Mouse (Mus musculus): ENCODE measurements around the gene Slc19a1. TPM values are rescaled to one million over a fixed set of nuclear protein-coding genes. Genes with fewer than 3 reads are reported as not detected.

The Slc19a1 gene
- polyA plus RNA-seq, 2 experiments: 13.6 to 19.3 TPM

DNA sequence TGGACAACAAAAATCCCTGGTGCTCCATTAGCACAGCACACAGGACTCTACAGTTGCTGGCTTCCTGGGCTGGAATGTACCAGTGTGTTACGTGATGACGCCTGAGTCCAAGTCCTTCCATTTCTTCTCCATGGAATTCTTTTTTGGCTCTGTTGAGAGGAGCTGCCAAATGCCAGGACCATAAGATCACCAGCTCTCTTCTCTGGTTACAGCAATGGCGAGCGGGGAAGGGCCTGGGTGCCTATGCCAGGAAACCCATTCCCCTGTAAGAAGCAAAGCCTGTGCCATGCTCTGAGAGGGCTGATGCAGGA is 65.8 kb downstream of the Slc19a1 start:
- H3K9ac ChIP-seq (replicated peaks): no peak overlapping the region
- DNase-seq (ENCODE audit: low read depth in 3 of 3, low spot score in 3 of 3) (no peak), ATAC-seq (ENCODE audit: insufficient read depth) (no peak)
- no peak overlapping the region for H3K4me3 ChIP-seq (ENCODE audit: insufficient read depth in 1 of 2, low read depth in 2 of 2, low read length in 2 of 2)
- TF ChIP-seq CTCF (IDR thresholded peaks at IDR 0.05; ENCODE audit: low read depth): no peak
- H3K27me3 ChIP-seq (ENCODE audit: control insufficient read depth, insufficient read depth, low read length): no peaks in the 10 kb centered on the region
- peaks cover 0 to 8% of the 10 kb centered on the region in 2 experiments; a peak in 2 of 4 replicates for H3K4me1 ChIP-seq (replicated peaks; ENCODE audit: control insufficient read depth in 2 of 2, insufficient read depth in 2 of 2, low read length in 1 of 2)
- no peaks in the 10 kb centered on the region for H3K36me3 ChIP-seq (replicated peaks; ENCODE audit: control insufficient read depth, insufficient read depth, low read depth)
- WGBS (ENCODE audit: insufficient replicate concordance): 66% methylated on average over 4 of the region's 4 CpGs
- H3K4me2 ChIP-seq (ENCODE audit: low read depth): no peak overlapping the region
- no peaks in the 10 kb centered on the region for H3K9me3 ChIP-seq (ENCODE audit: control insufficient read depth, low read length)
- no peak overlapping the region for H3K27ac ChIP-seq

DNA sequence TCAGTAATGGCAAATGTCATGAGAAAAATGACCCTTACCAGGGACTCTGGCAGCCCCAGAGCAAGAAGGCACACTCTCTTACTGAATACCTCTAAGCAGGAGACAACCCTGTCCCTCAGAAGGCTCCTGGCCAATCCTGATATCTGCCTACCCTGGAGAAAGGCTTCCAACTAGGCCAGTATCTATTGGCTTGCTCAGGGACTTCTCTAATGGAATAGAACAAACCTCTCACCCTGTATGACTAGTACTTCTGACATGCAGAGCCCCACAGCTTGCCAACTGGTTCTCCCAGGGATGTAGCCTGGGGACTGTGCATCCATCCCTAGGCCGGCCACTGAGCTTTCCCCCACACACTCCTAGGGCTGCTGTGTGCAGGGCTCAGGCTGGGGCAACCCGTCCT is 66.6 kb downstream of the Slc19a1 start:
- H3K27ac ChIP-seq: no peak overlapping the region
- ATAC-seq (ENCODE audit: insufficient read depth) (no peak), DNase-seq (ENCODE audit: low read depth in 3 of 3, low spot score in 3 of 3) (no peak)
- H3K4me3 ChIP-seq (ENCODE audit: insufficient read depth in 1 of 2, low read depth in 2 of 2, low read length in 2 of 2): no peak overlapping the region
- no peaks in the 10 kb centered on the region for H3K27me3 ChIP-seq (ENCODE audit: control insufficient read depth, insufficient read depth, low read length)
- H3K9me3 ChIP-seq (ENCODE audit: control insufficient read depth, low read length): no peaks in the 10 kb centered on the region
- H3K4me2 ChIP-seq (ENCODE audit: low read depth): no peak overlapping the region
- peaks cover 0 to 12% of the 10 kb centered on the region in 2 experiments; a peak in 2 of 4 replicates for H3K4me1 ChIP-seq (replicated peaks; ENCODE audit: control insufficient read depth in 2 of 2, insufficient read depth in 2 of 2, low read length in 1 of 2)
- H3K9ac ChIP-seq (replicated peaks): no peak overlapping the region
- no peaks in the 10 kb centered on the region for H3K36me3 ChIP-seq (replicated peaks; ENCODE audit: control insufficient read depth, insufficient read depth, low read depth)
- 65% methylated on average over 2 of the region's 2 CpGs for WGBS (ENCODE audit: insufficient replicate concordance)
- TF ChIP-seq EP300 (IDR thresholded peaks at IDR 0.05; ENCODE audit: low read depth) (no peak), CTCF (IDR thresholded peaks at IDR 0.05; ENCODE audit: low read depth) (no peak)

DNA sequence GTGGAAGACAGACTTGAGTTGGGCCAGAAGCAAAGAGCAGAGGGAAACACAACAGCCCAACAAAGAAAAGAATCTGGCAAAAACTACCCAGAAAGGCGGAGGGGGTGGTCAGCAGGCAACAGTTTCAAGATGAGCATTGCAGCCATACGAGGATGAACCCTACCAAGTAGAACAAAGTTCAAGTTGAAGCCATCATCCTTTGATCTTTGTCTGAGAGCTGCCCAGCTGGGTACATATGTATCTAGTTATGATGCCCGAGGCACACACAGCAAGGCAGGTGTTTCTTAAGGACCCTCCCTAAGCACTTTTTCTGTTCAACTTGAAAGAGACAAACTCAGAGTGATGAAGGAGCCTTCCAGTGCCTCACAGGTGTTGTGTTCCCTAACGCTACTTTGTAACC is 67.7 kb downstream of the Slc19a1 start:
- no peaks in the 10 kb centered on the region for H3K36me3 ChIP-seq (replicated peaks; ENCODE audit: control insufficient read depth, insufficient read depth, low read depth)
- no peak overlapping the region for H3K4me2 ChIP-seq (ENCODE audit: low read depth)
- no peaks in the 10 kb centered on the region for H3K27me3 ChIP-seq (ENCODE audit: control insufficient read depth, insufficient read depth, low read length)
- H3K9me3 ChIP-seq (ENCODE audit: control insufficient read depth, low read length): no peaks in the 10 kb centered on the region
- no peak overlapping the region for H3K9ac ChIP-seq (replicated peaks)
- H3K27ac ChIP-seq: no peak overlapping the region
- TF ChIP-seq CTCF (IDR thresholded peaks at IDR 0.05; ENCODE audit: low read depth) (no peak), EP300 (IDR thresholded peaks at IDR 0.05; ENCODE audit: low read depth) (no peak)
- no peak overlapping the region for H3K4me3 ChIP-seq (ENCODE audit: insufficient read depth in 1 of 2, low read depth in 2 of 2, low read length in 2 of 2)
- peaks cover 0 to 12% of the 10 kb centered on the region in 2 experiments; a peak in 2 of 4 replicates for H3K4me1 ChIP-seq (replicated peaks; ENCODE audit: control insufficient read depth in 2 of 2, insufficient read depth in 2 of 2, low read length in 1 of 2)
- WGBS (ENCODE audit: insufficient replicate concordance): 64% methylated on average over 4 of the region's 4 CpGs
- DNase-seq (ENCODE audit: low read depth in 3 of 3, low spot score in 3 of 3) (no peak), ATAC-seq (ENCODE audit: insufficient read depth) (no peak)

DNA sequence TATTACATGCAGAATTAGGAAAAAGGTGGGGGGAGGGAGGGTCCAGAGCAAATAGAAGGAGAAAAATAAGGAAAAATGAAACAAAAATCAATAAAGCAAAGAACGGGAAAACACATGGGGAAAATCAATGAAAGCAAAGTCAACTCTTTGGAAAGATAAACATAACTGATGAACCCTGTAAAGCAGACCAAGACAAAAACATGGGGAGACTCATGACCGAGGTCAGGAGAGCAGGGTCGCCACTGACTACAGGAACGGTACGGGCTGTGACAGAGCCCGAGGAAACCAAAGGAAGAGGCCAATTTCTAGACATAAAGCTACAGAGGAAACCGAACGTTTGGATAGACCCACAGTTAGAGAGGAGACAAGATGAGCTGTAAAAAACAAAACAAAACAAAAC is 71.6 kb downstream of the Slc19a1 start:
- DNase-seq (ENCODE audit: low read depth in 3 of 3, low spot score in 3 of 3) (no peak), ATAC-seq (ENCODE audit: insufficient read depth) (no peak)
- H3K36me3 ChIP-seq (replicated peaks; ENCODE audit: control insufficient read depth, insufficient read depth, low read depth): no peaks in the 10 kb centered on the region
- H3K27me3 ChIP-seq (ENCODE audit: control insufficient read depth, insufficient read depth, low read length): no peaks in the 10 kb centered on the region
- WGBS (ENCODE audit: insufficient replicate concordance): 10% methylated on average over 8 of the region's 8 CpGs
- no peak overlapping the region for H3K4me3 ChIP-seq (ENCODE audit: insufficient read depth in 1 of 2, low read depth in 2 of 2, low read length in 2 of 2)
- no peak overlapping the region for H3K4me2 ChIP-seq (ENCODE audit: low read depth)
- H3K9ac ChIP-seq (replicated peaks): no peak overlapping the region
- H3K9me3 ChIP-seq (ENCODE audit: control insufficient read depth, low read length): no peaks in the 10 kb centered on the region
- no peak for TF ChIP-seq EP300 (IDR thresholded peaks at IDR 0.05; ENCODE audit: low read depth)
- no peak for TF ChIP-seq CTCF (IDR thresholded peaks at IDR 0.05; ENCODE audit: low read depth)
- peaks cover 0 to 9% of the 10 kb centered on the region in 2 experiments; a peak in 2 of 4 replicates for H3K4me1 ChIP-seq (replicated peaks; ENCODE audit: control insufficient read depth in 2 of 2, insufficient read depth in 2 of 2, low read length in 1 of 2)
- H3K27ac ChIP-seq: no peak overlapping the region

DNA sequence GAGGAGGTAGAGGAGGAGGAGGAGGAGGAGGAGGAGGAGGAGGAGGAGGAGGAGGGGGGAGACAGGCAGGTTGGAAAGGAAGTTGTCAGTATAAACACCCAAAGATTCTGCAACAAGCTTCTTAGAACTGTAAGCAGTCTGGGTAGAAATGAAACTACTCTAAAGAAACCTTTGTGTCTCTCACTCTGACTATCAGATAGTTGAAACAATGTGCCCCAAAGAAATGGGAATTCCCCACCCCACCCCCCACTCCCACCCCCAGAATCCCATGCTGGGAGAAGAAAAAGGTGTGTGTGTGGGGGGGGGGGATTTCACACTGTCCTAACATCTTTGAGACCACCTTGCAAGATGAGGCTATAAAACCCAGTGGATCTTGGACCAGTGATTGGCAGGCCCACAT is 72.3 kb downstream of the Slc19a1 start:
- no peak for ATAC-seq (ENCODE audit: insufficient read depth)
- Histone ChIP-seq H3K4me2 (ENCODE audit: low read depth) (no peak overlapping the region), H3K4me1 (replicated peaks; ENCODE audit: control insufficient read depth in 2 of 2, insufficient read depth in 2 of 2, low read length in 1 of 2) (peaks cover 0 to 9% of the 10 kb centered on the region in 2 experiments; a peak in 2 of 4 replicates), H3K27ac (no peak overlapping the region), H3K9me3 (ENCODE audit: control insufficient read depth, low read length) (no peaks in the 10 kb centered on the region), H3K36me3 (replicated peaks; ENCODE audit: control insufficient read depth, insufficient read depth, low read depth) (no peaks in the 10 kb centered on the region), H3K27me3 (ENCODE audit: control insufficient read depth, insufficient read depth, low read length) (no peaks in the 10 kb centered on the region), H3K4me3 (ENCODE audit: insufficient read depth in 1 of 2, low read depth in 2 of 2, low read length in 2 of 2) (no peak overlapping the region), H3K9ac (replicated peaks) (no peak overlapping the region)
- TF ChIP-seq CTCF (IDR thresholded peaks at IDR 0.05; ENCODE audit: low read depth) (no peak), EP300 (IDR thresholded peaks at IDR 0.05; ENCODE audit: low read depth) (no peak)
- no peak for DNase-seq (ENCODE audit: low read depth in 3 of 3, low spot score in 3 of 3)

Data from liver, embryonic 14.5 days (tissue).